Mouse (Mus musculus): ENCODE results near the gene Lrrc49. TPM values are rescaled to one million over a fixed set of nuclear protein-coding genes. Genes with fewer than 3 reads are reported as not detected.

Lrrc49 gene
- polyA plus RNA-seq, 1 experiment from 2014 or later: 10.4 TPM

DNA sequence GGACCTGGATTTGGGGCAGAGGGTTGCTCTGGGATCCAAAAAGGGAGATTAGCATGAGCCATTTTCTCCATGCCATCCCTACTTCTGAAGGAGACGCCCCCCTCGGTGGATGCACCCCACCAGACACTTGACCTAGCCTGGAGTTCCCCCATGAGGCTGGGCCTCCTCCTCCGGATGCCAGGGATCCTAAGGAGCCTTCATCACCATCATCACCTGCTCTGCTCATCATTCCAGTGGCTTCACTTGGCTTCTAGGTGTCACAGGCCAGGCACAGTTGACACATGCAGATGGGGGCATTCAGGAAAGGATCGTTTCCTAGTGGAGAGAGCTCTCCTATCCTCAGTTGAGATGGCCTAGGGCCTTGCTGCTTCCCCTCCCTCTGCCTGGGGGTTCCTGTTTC, 25.7 kb upstream of the Lrrc49 start:
- Histone ChIP-seq H3K27me3 (ENCODE audit: control insufficient read depth, insufficient read depth, low read length) (peaks cover 8% of the 10 kb centered on the region), H3K4me2 (ENCODE audit: low read length) (peak overlapping the region; percentile 97), H3K9ac (ENCODE audit: low read length) (peak overlapping the region; percentile 76), H3K9me3 (ENCODE audit: control insufficient read depth, low read length) (no peaks in the 10 kb centered on the region), H3K36me3 (ENCODE audit: control insufficient read depth, insufficient read depth, low read length) (no peaks in the 10 kb centered on the region), H3K27ac (replicated peaks in 1 of 2; ENCODE audit: control insufficient read depth in 1 of 2, insufficient read depth in 1 of 2, low read depth in 2 of 2, low read length in 2 of 2) (no peak overlapping the region), H3K4me3 (ENCODE audit: control insufficient read depth in 1 of 2, insufficient read depth in 1 of 2, low read depth in 1 of 2, low read length in 2 of 2) (peak overlapping the region; percentile 43 to 59; a peak in 3 of 4 replicates), H3K4me1 (ENCODE audit: control insufficient read depth in 2 of 2, insufficient read depth in 2 of 2, low read length in 2 of 2) (peaks cover 0 to 3% of the 10 kb centered on the region in 2 experiments; a peak in 1 of 4 replicates)
- 38% methylated on average over 4 of the region's 4 CpGs for WGBS
- no peak for ATAC-seq (ENCODE audit: insufficient number of reproducible peaks, insufficient read depth, low FRiP score, low read depth)

DNA sequence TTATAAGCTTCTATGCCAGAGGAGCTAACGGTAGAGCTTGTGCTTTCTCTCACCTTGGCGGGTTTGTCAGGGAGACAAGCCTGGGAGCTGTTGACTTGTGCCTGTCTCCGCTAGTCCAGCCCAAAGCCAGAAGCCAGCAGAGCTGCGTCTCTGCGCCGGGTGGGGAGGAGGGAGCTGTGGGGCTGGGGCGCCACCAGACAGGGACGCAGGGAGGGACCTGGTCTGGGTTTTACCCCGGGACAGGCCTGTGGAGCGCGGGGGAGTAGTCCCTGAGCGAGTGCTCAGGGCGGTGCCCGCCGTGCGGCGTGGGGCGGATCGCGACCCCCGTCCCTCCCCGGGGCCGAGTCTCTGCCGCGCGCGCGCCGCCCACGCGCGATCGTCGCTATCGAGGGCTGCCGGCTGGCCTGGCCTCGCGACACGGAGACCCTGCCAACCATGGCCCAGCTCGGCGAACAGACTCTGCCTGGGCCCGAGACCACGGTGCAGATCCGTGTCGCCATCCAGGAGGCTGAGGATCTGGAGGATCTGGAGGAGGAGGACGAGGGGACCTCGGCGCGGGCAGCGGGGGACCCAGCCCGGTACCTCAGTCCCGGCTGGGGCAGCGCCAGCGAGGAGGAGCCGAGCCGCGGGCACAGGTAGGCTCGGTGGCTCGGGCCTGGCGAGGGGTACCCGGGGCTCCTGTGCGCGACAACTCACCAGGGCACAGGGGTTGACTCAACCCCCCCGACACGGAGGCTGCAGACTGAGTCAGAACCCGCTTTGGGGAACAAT, 25.0 kb upstream of the Lrrc49 start, which contains the start of gene Larp6:
Larp6 (plus strand) TSS at position 219 of the 771 bp plus-strand sequence.
- Histone ChIP-seq H3K4me3 (ENCODE audit: control insufficient read depth in 1 of 2, insufficient read depth in 1 of 2, low read depth in 1 of 2, low read length in 2 of 2) (peak within 1 kb of the TSS; percentile 43 to 59), H3K9me3 (ENCODE audit: control insufficient read depth, low read length) (no peaks in the 10 kb centered on the region), H3K27me3 (ENCODE audit: control insufficient read depth, insufficient read depth, low read length) (peaks cover 8% of the 10 kb centered on the region), H3K36me3 (ENCODE audit: control insufficient read depth, insufficient read depth, low read length) (no peaks in the 10 kb centered on the region), H3K27ac (replicated peaks in 1 of 2; ENCODE audit: control insufficient read depth in 1 of 2, insufficient read depth in 1 of 2, low read depth in 2 of 2, low read length in 2 of 2) (no peak within 1 kb of the TSS), H3K4me1 (ENCODE audit: control insufficient read depth in 2 of 2, insufficient read depth in 2 of 2, low read length in 2 of 2) (peaks cover 0 to 3% of the 10 kb centered on the region in 2 experiments; a peak in 1 of 4 replicates), H3K9ac (ENCODE audit: low read length) (peak within 1 kb of the TSS; percentile 76), H3K4me2 (ENCODE audit: low read length) (peak within 1 kb of the TSS; percentile 97)
- peak; percentile 50 for ATAC-seq (ENCODE audit: insufficient number of reproducible peaks, insufficient read depth, low FRiP score, low read depth)
- WGBS: under 1% methylated on average over 65 of the region's 66 CpGs

DNA sequence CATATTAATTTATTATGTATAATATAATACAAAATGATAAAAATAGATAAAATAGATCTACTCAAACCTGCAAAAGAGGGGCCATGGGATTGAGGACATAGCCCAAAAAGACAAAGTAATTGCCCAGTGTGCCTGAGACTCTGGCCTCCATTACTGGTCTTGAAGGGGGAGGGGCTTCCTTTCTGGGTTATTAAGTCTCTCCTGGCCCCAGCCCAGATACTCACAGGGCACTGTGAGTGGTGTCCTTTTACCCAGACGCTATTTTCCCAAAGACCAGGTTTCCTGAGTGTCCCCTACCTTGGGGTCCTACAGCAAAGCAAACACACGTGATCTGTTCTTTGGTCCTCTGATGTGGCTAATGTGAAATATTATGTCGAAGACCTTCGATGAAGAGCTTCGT, 24.1 kb upstream of the Lrrc49 start:
- WGBS: 71% methylated on average over 5 of the region's 5 CpGs
- Histone ChIP-seq H3K36me3 (ENCODE audit: control insufficient read depth, insufficient read depth, low read length) (no peaks in the 10 kb centered on the region), H3K9ac (ENCODE audit: low read length) (no peak overlapping the region), H3K27ac (replicated peaks in 1 of 2; ENCODE audit: control insufficient read depth in 1 of 2, insufficient read depth in 1 of 2, low read depth in 2 of 2, low read length in 2 of 2) (no peak overlapping the region), H3K4me1 (ENCODE audit: control insufficient read depth in 2 of 2, insufficient read depth in 2 of 2, low read length in 2 of 2) (peaks cover 0 to 3% of the 10 kb centered on the region in 2 experiments; a peak in 1 of 4 replicates), H3K4me3 (ENCODE audit: control insufficient read depth in 1 of 2, insufficient read depth in 1 of 2, low read depth in 1 of 2, low read length in 2 of 2) (no peak overlapping the region), H3K27me3 (ENCODE audit: control insufficient read depth, insufficient read depth, low read length) (peaks cover 8% of the 10 kb centered on the region), H3K4me2 (ENCODE audit: low read length) (peak overlapping the region; percentile 97; the same call in 1 of the 2 replicates), H3K9me3 (ENCODE audit: control insufficient read depth, low read length) (no peaks in the 10 kb centered on the region)
- no peak for ATAC-seq (ENCODE audit: insufficient number of reproducible peaks, insufficient read depth, low FRiP score, low read depth)

DNA sequence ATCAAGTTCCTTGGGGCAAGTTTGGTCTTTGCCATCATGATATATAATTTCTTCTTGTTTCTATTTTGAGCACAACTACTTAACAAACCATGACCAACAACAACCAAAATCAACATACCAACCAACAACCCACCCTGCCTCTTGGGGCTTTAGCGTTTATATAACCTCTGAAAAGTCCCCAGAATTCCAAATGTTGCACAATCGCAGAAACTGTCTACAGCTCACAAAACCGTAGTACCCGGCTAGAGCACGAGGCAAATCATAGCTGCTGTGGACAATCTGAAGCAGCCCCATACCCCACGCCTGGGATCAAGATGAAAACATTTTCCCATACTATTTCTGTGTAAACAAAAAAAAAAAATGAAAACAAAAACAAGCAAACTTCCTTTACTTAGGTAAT, 21.8 kb upstream of the Lrrc49 start:
- no peaks in the 10 kb centered on the region for H3K36me3 ChIP-seq (ENCODE audit: control insufficient read depth, insufficient read depth, low read length)
- H3K4me2 ChIP-seq (ENCODE audit: low read length): no peak overlapping the region
- no peak overlapping the region for H3K4me3 ChIP-seq (ENCODE audit: control insufficient read depth in 1 of 2, insufficient read depth in 1 of 2, low read depth in 1 of 2, low read length in 2 of 2)
- 76% methylated on average over 6 of the region's 6 CpGs for WGBS
- no peak overlapping the region for H3K9ac ChIP-seq (ENCODE audit: low read length)
- peaks cover 8% of the 10 kb centered on the region for H3K27me3 ChIP-seq (ENCODE audit: control insufficient read depth, insufficient read depth, low read length)
- no peak for ATAC-seq (ENCODE audit: insufficient number of reproducible peaks, insufficient read depth, low FRiP score, low read depth)
- H3K9me3 ChIP-seq (ENCODE audit: control insufficient read depth, low read length): no peaks in the 10 kb centered on the region
- H3K4me1 ChIP-seq (ENCODE audit: control insufficient read depth in 2 of 2, insufficient read depth in 2 of 2, low read length in 2 of 2): peaks cover 0 to 3% of the 10 kb centered on the region in 2 experiments; a peak in 1 of 4 replicates
- H3K27ac ChIP-seq (replicated peaks in 1 of 2; ENCODE audit: control insufficient read depth in 1 of 2, insufficient read depth in 1 of 2, low read depth in 2 of 2, low read length in 2 of 2): no peak overlapping the region

DNA sequence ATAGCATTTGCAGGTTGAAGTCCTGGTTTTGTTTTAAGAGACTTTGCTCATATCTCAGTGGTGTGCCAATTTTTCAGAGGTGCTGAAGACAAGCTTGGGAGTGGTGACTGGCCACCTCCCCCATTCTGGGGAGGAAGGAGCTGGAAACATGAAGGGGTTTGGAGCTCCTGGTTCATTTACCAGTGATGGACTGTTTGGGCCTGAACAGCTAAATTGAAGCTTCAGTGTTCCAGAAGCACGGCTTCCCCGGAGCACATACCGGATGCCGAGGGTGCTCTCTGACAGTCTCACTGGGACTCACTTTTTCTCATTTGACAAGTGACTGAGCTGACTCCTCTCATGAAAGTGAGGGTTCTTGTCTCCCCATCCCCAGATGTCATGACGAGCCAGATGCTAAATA, 20.6 kb upstream of the Lrrc49 start:
- 83% methylated on average over 5 of the region's 5 CpGs for WGBS
- H3K9me3 ChIP-seq (ENCODE audit: control insufficient read depth, low read length): no peaks in the 10 kb centered on the region
- H3K27ac ChIP-seq (replicated peaks in 1 of 2; ENCODE audit: control insufficient read depth in 1 of 2, insufficient read depth in 1 of 2, low read depth in 2 of 2, low read length in 2 of 2): no peak overlapping the region

DNA sequence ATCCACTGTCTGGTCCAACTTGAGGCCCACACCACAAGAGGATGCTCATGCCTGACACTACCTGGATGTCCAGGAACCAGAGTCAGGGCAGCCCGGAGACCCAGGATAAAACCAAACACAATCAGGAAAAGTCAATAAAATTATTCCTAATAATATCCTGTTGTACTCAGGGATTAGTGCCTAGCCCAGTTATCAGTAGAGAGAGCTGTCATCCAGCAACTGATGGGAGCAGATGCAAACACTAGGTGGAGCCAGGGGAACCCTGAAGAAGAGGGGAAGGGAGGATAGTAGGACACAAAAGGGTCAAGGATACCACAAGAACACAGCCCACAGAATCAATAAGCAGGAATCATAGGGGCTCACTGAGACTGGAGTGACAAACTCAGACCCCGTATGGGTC, 19.6 kb upstream of the Lrrc49 start:
- Histone ChIP-seq H3K9ac (ENCODE audit: low read length) (no peak overlapping the region), H3K4me3 (ENCODE audit: control insufficient read depth in 1 of 2, insufficient read depth in 1 of 2, low read depth in 1 of 2, low read length in 2 of 2) (no peak overlapping the region), H3K36me3 (ENCODE audit: control insufficient read depth, insufficient read depth, low read length) (no peaks in the 10 kb centered on the region), H3K27me3 (ENCODE audit: control insufficient read depth, insufficient read depth, low read length) (peaks cover 4% of the 10 kb centered on the region; the same call in 1 of the 2 replicates), H3K27ac (replicated peaks in 1 of 2; ENCODE audit: control insufficient read depth in 1 of 2, insufficient read depth in 1 of 2, low read depth in 2 of 2, low read length in 2 of 2) (no peak overlapping the region), H3K4me2 (ENCODE audit: low read length) (no peak overlapping the region), H3K9me3 (ENCODE audit: control insufficient read depth, low read length) (no peaks in the 10 kb centered on the region), H3K4me1 (ENCODE audit: control insufficient read depth in 2 of 2, insufficient read depth in 2 of 2, low read length in 2 of 2) (peaks cover 0 to 2% of the 10 kb centered on the region in 2 experiments; a peak in 1 of 4 replicates)
- WGBS: 92% methylated on average over 2 of the region's 2 CpGs
- no peak for ATAC-seq (ENCODE audit: insufficient number of reproducible peaks, insufficient read depth, low FRiP score, low read depth)

More for the DNA sequence above, 20.6 kb upstream of the Lrrc49 start:
- ATAC-seq (ENCODE audit: insufficient number of reproducible peaks, insufficient read depth, low FRiP score, low read depth): no peak
- Histone ChIP-seq H3K27me3 (ENCODE audit: control insufficient read depth, insufficient read depth, low read length) (peaks cover 6% of the 10 kb centered on the region), H3K4me2 (ENCODE audit: low read length) (no peak overlapping the region), H3K36me3 (ENCODE audit: control insufficient read depth, insufficient read depth, low read length) (no peaks in the 10 kb centered on the region), H3K4me3 (ENCODE audit: control insufficient read depth in 1 of 2, insufficient read depth in 1 of 2, low read depth in 1 of 2, low read length in 2 of 2) (no peak overlapping the region), H3K9ac (ENCODE audit: low read length) (no peak overlapping the region), H3K4me1 (ENCODE audit: control insufficient read depth in 2 of 2, insufficient read depth in 2 of 2, low read length in 2 of 2) (peaks cover 0 to 3% of the 10 kb centered on the region in 2 experiments; a peak in 1 of 4 replicates)

DNA sequence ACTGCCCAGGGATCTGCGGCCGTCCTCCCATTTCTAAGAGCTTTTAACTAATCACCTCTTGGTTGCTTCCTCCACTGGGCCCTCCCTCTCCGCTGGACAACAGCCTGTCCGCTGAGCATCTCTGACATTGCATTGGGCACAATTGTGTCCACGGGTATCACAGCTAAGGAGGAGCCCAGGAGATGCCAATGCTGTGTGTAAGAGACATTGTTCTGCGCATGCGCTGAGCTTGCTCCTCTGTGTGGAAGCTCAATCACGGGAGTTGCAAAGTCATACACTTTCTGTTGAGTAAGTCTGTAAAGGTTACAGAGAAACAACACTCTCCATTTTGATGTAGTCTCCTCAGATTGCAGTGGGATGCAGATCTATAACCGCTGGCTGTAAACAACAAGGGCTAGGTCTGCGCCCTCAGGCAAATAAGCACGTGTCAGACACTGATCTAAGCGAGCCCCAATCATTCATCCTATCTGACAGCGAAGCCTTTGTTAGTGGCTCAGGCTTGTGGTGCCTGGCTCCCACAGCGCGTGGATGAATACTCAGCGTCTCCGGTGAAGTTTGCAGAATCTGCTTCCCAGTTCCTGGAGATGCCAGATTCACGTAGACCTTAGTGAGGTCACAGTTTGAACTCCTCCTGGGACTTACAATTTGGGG, 11.7 kb upstream of the Lrrc49 start:
- no peaks in the 10 kb centered on the region for H3K27me3 ChIP-seq (ENCODE audit: control insufficient read depth, insufficient read depth, low read length)
- H3K36me3 ChIP-seq (ENCODE audit: control insufficient read depth, insufficient read depth, low read length): no peaks in the 10 kb centered on the region
- 75% methylated on average over 18 of the region's 18 CpGs for WGBS
- no peak overlapping the region for H3K27ac ChIP-seq (replicated peaks in 1 of 2; ENCODE audit: control insufficient read depth in 1 of 2, insufficient read depth in 1 of 2, low read depth in 2 of 2, low read length in 2 of 2)
- H3K4me1 ChIP-seq (ENCODE audit: control insufficient read depth in 2 of 2, insufficient read depth in 2 of 2, low read length in 2 of 2): no peaks in the 10 kb centered on the region
- no peak overlapping the region for H3K4me2 ChIP-seq (ENCODE audit: low read length)
- H3K9ac ChIP-seq (ENCODE audit: low read length): no peak overlapping the region
- no peak for ATAC-seq (ENCODE audit: insufficient number of reproducible peaks, insufficient read depth, low FRiP score, low read depth)
- no peak overlapping the region for H3K4me3 ChIP-seq (ENCODE audit: control insufficient read depth in 1 of 2, insufficient read depth in 1 of 2, low read depth in 1 of 2, low read length in 2 of 2)
- no peaks in the 10 kb centered on the region for H3K9me3 ChIP-seq (ENCODE audit: control insufficient read depth, low read length)
